Mouse (Mus musculus) thymus, postnatal 4 days (tissue): Measurements from ENCODE around the gene Gbp9.

ENCODE experiments used
- DNase-seq: peaks from one replicate; pipeline ENCODE4 v3.0.0; 2021

The Gbp9 gene

DNA sequence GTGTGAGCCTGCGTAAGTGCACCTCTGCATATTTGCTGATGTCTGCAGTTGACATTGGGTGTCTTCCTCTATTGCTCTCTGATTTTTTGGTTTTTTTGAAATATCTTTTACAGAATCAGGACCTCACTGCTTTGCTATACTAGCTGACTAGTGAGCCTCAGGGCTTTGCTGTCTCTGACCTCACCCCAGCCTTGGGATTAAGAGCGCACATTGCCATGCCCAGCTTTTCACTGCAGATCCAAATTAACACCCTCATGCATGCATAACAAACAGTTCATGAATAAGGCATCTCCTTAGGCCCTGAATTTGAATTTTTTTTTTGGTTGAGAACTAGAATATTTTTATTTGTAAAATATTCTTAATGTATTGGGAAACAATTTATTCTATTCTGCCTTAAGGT, 84.1 kb downstream of the Gbp9 start:
- no peak for DNase-seq

DNA sequence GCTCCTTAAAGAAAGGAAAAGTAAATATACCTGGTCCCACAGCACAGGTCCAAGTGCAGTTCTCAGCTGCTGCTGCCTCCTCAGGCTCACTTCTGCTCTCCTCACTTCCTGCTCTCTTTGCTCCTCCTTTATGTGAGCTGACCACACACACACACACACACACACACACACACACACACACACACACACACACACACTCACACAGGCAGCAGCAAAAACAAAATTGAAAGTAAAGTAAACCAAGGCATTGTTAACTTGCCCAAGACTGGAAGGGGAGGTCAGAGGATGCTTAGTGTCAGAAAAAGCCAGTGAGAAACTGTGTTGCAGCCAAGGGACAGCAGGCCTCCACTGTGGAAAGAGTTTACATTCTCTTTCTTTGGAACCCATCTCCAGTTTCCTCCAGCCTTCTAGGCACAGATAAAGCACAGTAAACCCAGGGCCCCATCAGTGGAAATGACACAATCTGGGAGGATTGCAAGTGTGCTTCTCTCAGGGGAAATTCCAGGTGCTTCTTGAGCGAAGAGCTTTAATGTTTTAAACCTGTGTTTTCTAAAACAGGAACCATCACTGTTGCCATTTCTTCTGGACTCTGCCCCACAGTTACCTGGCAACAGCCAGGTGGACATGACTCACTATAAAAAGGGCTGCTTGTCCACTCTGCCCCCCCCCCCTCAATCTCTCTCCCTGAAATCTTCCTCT, 85.7 kb downstream of the Gbp9 start:
- DNase-seq, result peak; percentile 38

DNA sequence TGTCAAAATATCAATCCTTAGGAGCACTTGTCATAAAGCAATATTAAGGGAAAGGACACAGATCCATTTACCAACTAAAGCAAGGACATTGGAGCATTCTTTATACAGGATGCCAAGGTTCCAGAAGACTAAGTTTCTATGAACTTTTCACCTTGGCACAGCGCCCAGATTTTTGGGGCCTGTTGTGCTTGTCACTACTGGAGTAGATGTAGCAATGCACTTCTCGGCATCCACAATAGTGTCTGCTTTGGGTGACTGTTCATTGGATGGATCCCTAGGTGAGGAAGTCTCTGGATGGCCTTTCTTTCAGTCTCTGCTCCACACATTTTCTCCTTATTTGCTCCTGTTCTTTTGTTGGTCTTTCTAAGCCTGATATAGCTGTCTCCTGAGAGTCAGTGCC, 107.0 kb downstream of the Gbp9 start:
- no peak for DNase-seq
